In genomic region chr5:103518797-103519468, GRCm38 (mm10) we compare ENCODE assay signal across 9 mouse cellular contexts.
DNase-seq lines count a peak whose midpoint lies in the region; ATAC-seq and TF ChIP-seq lines count a peak whose summit lies in the region.
"Had no signal": no experiment of that assay in that cellular context is flagged by ENCODE, and none has a peak within 500 bp of the region (broad histone marks: within the 10 kb centered on the region; RNA-seq: fewer than 3 reads in every experiment).

No protein-coding gene starts in this region.

- in situ Hi-C loops in Patski (cut with MboI; ENCODE audit: low pct_unique_long_range_greater_than_20kb), result no loop called here

- H3K27ac ChIP-seq in left cerebral cortex, adult 2 months, result 0 out of 2 replicates have a peak overlapping the region, but pooled peaks have one; percentile 26
- H3K27ac ChIP-seq: midbrain, embryonic 12.5 days had no signal

- intact Hi-C loops in left cerebral cortex, adult 2 months (cut with DNase I), result no loop called here

- peak; percentile 15 to 19 for DNase-seq in left cerebral cortex, adult 2 months (ENCODE audit: extremely low spot score in 1 of 2, low spot score in 2 of 2)
- no peak for DNase-seq in left cerebral cortex, adult 9 months (ENCODE audit: low spot score in 2 of 2)
- DNase-seq in Patski (ENCODE audit: low read depth, low spot score), result peak; percentile 81
- peak; percentile 18 for DNase-seq in heart, adult 8-10 months (ENCODE audit: low spot score)
- peak; percentile 67 to 79 for DNase-seq in kidney, postnatal 4 days
- no peak for DNase-seq in spleen, adult 12 weeks (ENCODE audit: low spot score)
- DNase-seq in thymus, postnatal 4 days, result no peak
- DNase-seq in retina, postnatal 1 day, result no peak

- peak; percentile 74 for ATAC-seq in Patski

- no peak overlapping the region for H3K4me3 ChIP-seq in left cerebral cortex, adult 2 months
- H3K4me3 ChIP-seq: midbrain, embryonic 12.5 days had no signal

- no peak for TF ChIP-seq CTCF in left cerebral cortex, adult 2 months (IDR thresholded peaks at IDR 0.05)
- TF ChIP-seq CTCF in Patski (IDR thresholded peaks at IDR 0.05), result no peak

- no peaks in the 10 kb centered on the region for H3K27me3 ChIP-seq in Patski
- H3K27me3 ChIP-seq: midbrain, embryonic 12.5 days had no signal

- CTCF ChIA-PET in Patski (lab: Charles Lee), result interaction anchor here (0.8 to 1.9 kb wide), 4 partner anchors 9 to 19 kb away, joined by 3 to 7 read pairs (median 4); no protein-coding TSS in a partner anchor

- POLR2A ChIA-PET in Patski (lab: Charles Lee), result interaction anchor here (1.0 to 1.3 kb wide), 3 partner anchors 10 to 19 kb away, joined by 3 to 4 read pairs (median 3); no protein-coding TSS in a partner anchor

Comparison
In these comparisons a context has a peak if more than half of its experiments do, and no peak if none do; other contexts are left out.
1. DNase-seq: peak in left cerebral cortex, adult 2 months (2 of 2), Patski (single experiment), heart, adult 8-10 months (single experiment) and kidney, postnatal 4 days (2 of 2); none in left cerebral cortex, adult 9 months (0 of 2), spleen, adult 12 weeks (single experiment), thymus, postnatal 4 days (single experiment) and retina, postnatal 1 day (single experiment).